Mouse (Mus musculus) intestine, embryonic 16.5 days (tissue): ENCODE data around the gene Olfr1475. TPM values are rescaled to one million over a fixed set of nuclear protein-coding genes. Genes with fewer than 3 reads are reported as not detected.
"Not testable (repeated sequence)": the region's sequence is repeated elsewhere in the genome, so short reads cannot be mapped to it uniquely, and the experiment has no call there.

Experiments used
- ATAC-seq: fragments of 200-750 bp; cut with Nextera tagmentation; 2 replicates; pipeline ENCODE4 v1.8.0; 2017; ENCODE audit warnings: moderate TSS enrichment, moderate library complexity
- H3K27ac ChIP-seq: fragments of 300-500 bp; sonication (generic); 2 replicates; pipeline ENCODE4 v1.5.1; 2014; ENCODE audit warnings: mild to moderate bottlenecking, low read length
- H3K27me3 ChIP-seq: fragments of 300-500 bp; sonication (generic); replicated peaks from 2 replicates; pipeline ENCODE4 v1.6.1; 2014; ENCODE audit warnings: low read length, control low read depth, mixed read lengths; ENCODE audit not compliant: control insufficient read depth, insufficient read depth
- H3K36me3 ChIP-seq: fragments of 300-500 bp; sonication (generic); 2 replicates; pipeline ENCODE4 v1.6.1; 2014; ENCODE audit warnings: low read length, control low read depth; ENCODE audit not compliant: control insufficient read depth, insufficient read depth
- H3K4me1 ChIP-seq: fragments of 300-500 bp; sonication (generic); 2 replicates; pipeline ENCODE4 v1.6.1; 2014; ENCODE audit warnings: low read length, control low read depth, mixed read lengths; ENCODE audit not compliant: control insufficient read depth, insufficient read depth
- H3K4me2 ChIP-seq: fragments of 300-500 bp; sonication (generic); 2 replicates; pipeline ENCODE4 v1.6.1; 2014; ENCODE audit warnings: low read depth, low read length, control low read depth
- H3K4me3 ChIP-seq: fragments of 300-500 bp; sonication (generic); 2 replicates; pipeline ENCODE4 v1.5.1; 2014; ENCODE audit warnings: mild to moderate bottlenecking, low read length
- H3K9ac ChIP-seq: fragments of 300-500 bp; sonication (generic); 2 replicates; pipeline ENCODE4 v1.6.1; 2014; ENCODE audit warnings: low read depth, low read length
- H3K9me3 ChIP-seq: fragments of 300-500 bp; sonication (generic); 2 replicates; pipeline ENCODE4 v1.6.1; 2016; ENCODE audit warnings: low read length, control low read depth; ENCODE audit not compliant: control insufficient read depth
- WGBS: fragments of 180-500 bp; shearing (Covaris S2); extraction: QIAGEN DNeasy Blood & Tissue Kit; methylation state at CpG from one replicate; pipeline ENCODE4 v1.1.7; 2014; 5-methylcytosine and 5-hydroxymethylcytosine counted together
- polyA plus RNA-seq: library from polyadenylated mRNA; unstranded; fragments of >200 nt; fragmentation: Nextera tagmentation; extraction: Ambion mirVana; gene quantifications from 2 replicates; pipeline ENCODE4 v1.2.1, GENCODE M21; 2015

Gene Olfr1475
- polyA plus RNA-seq: not detected in 2 replicates

- no peaks in the 10 kb centered on the region for H3K9me3 ChIP-seq
- H3K4me2 ChIP-seq: no peak within 1 kb of the TSS
- H3K27me3 ChIP-seq: no peaks in the 10 kb centered on the region
- H3K36me3 ChIP-seq: no peaks in the 10 kb centered on the region
- no peak for ATAC-seq
- H3K27ac ChIP-seq: no peak within 1 kb of the TSS
- no peaks in the 10 kb centered on the region for H3K4me1 ChIP-seq
- H3K9ac ChIP-seq: no peak within 1 kb of the TSS
- no peak within 1 kb of the TSS for H3K4me3 ChIP-seq
Observed at GRCm38 (mm10) chr19:13480096-13480495, at the start of gene Olfr1475. Gene Olfr1475, minus strand, starts transcription at chr19:13480196.

GRCm38 (mm10) chr19:13527613-13528012, 47.6 kb upstream of the Olfr1475 start, which contains the start of gene Olfr1480:
Gene Olfr1480, plus strand, starts transcription at chr19:13527913.
- Histone ChIP-seq H3K4me1 (no peaks in the 10 kb centered on the region), H3K36me3 (no peaks in the 10 kb centered on the region), H3K9me3 (0 out of 2 replicates have a peak, but pooled peaks cover 6% of the 10 kb centered on the region), H3K27me3 (no peaks in the 10 kb centered on the region), H3K9ac (no peak within 1 kb of the TSS), H3K4me2 (no peak within 1 kb of the TSS), H3K27ac (no peak within 1 kb of the TSS), H3K4me3 (no peak within 1 kb of the TSS)
- 75% methylated on average over 2 of the region's 2 CpGs for WGBS
- ATAC-seq: no peak

- no peak within 1 kb of the TSS for H3K4me3 ChIP-seq
- ATAC-seq: no peak
- no peaks in the 10 kb centered on the region for H3K4me1 ChIP-seq
- no peak within 1 kb of the TSS for H3K27ac ChIP-seq
- WGBS: 64% methylated on average over 3 of the region's 3 CpGs
- H3K4me2 ChIP-seq: no peak within 1 kb of the TSS
- no peak within 1 kb of the TSS for H3K9ac ChIP-seq
- peaks cover 3% of the 10 kb centered on the region; the same call in 1 of the 2 replicates for H3K9me3 ChIP-seq
- H3K36me3 ChIP-seq: no peaks in the 10 kb centered on the region
- no peaks in the 10 kb centered on the region for H3K27me3 ChIP-seq
Observed at GRCm38 (mm10) chr19:13500246-13500645, 20.2 kb upstream of the Olfr1475 start, which contains the start of gene Olfr1477. Gene Olfr1477, plus strand, starts transcription at chr19:13500546.

DNA sequence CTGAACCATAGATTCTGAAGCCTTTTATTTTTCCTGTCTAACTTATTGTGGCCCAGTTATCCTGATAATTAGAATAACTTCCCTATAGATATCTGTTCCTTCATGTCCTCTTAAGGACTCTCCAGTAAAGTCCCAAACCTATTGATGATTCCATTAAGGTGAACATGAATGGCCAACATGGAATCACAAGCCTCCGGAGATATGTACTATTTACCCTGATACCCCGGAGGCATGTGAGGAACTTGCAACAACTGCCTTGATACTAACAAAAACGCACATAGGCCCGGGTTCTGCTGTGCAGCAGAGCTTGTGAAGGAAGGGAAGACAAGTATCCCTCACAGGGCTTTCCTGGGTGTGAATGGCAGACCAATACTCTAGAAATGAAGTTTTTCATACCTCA, 10.7 kb downstream of the Olfr1475 start, which contains the start of gene Olfr1474:
TSS of gene Olfr1474 (plus strand) at position 301 of the 400 bp plus-strand sequence.
- not testable (repeated sequence) for ATAC-seq, H3K4me2 ChIP-seq, H3K27ac ChIP-seq, H3K9ac ChIP-seq, H3K4me3 ChIP-seq, H3K36me3 ChIP-seq, H3K27me3 ChIP-seq, H3K4me1 ChIP-seq, H3K9me3 ChIP-seq
- 82% methylated on average over 4 of the region's 4 CpGs for WGBS

GRCm38 (mm10) chr19:13455986-13456385, 24.0 kb downstream of the Olfr1475 start, which contains the start of gene Olfr1472:
Gene Olfr1472, minus strand, starts transcription at chr19:13456086.
- Histone ChIP-seq H3K27ac (no peak within 1 kb of the TSS), H3K9me3 (no peaks in the 10 kb centered on the region), H3K4me2 (no peak within 1 kb of the TSS), H3K4me1 (no peaks in the 10 kb centered on the region), H3K9ac (no peak within 1 kb of the TSS), H3K36me3 (no peaks in the 10 kb centered on the region), H3K27me3 (no peaks in the 10 kb centered on the region), H3K4me3 (no peak within 1 kb of the TSS)
- ATAC-seq: no peak
- WGBS: 80% methylated on average over 1 of the region's 1 CpGs

DNA sequence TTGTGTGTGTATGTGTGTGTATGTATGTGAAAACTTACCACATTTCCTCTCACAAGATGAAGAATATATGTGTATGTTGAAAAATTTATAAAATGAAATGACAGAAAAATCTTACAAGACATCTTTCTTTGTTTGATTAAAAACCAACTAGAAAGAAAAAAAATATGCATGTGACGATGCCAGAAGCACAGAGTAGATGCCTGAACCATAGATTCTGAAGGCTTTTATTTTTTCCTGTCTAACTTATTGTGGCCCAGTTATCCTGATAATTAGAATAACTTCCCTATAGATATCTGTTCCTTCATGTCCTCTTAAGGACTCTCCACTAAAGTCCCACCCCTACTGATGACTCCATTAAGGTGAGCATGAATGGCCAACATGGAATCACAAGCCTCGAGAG, 36.9 kb downstream of the Olfr1475 start, which contains the start of gene Olfr1471:
TSS of gene Olfr1471 (plus strand) at position 301 of the 400 bp plus-strand sequence.
- H3K9ac ChIP-seq, H3K4me3 ChIP-seq, H3K4me2 ChIP-seq, H3K9me3 ChIP-seq, H3K27me3 ChIP-seq, H3K27ac ChIP-seq, ATAC-seq, H3K36me3 ChIP-seq, H3K4me1 ChIP-seq: not testable (repeated sequence)
- 77% methylated on average over 2 of the region's 2 CpGs for WGBS

Other genes starting within 250 kb of the Olfr1475 start
- not detected in 2 replicates for gene Olfr1463, start 248.9 kb downstream of the Olfr1475 start, polyA plus RNA-seq
- gene Olfr1465, start 164.7 kb downstream of the Olfr1475 start, polyA plus RNA-seq: not detected in 2 replicates
- gene Olfr1466, start 141.3 kb downstream of the Olfr1475 start, polyA plus RNA-seq: not detected in 2 replicates
- gene Olfr1467, start 118.0 kb downstream of the Olfr1475 start, polyA plus RNA-seq: not detected in 2 replicates
- gene Olfr1469, start 72.3 kb downstream of the Olfr1475 start, polyA plus RNA-seq: not detected in 2 replicates
- gene Olfr1471, start 36.8 kb downstream of the Olfr1475 start, polyA plus RNA-seq: not detected in 2 replicates
- gene Olfr1472, start 24.1 kb downstream of the Olfr1475 start, polyA plus RNA-seq: not detected in 2 replicates
- not detected in 2 replicates for gene Olfr1474, start 10.6 kb downstream of the Olfr1475 start, polyA plus RNA-seq
- gene Olfr1477, start 20.4 kb upstream of the Olfr1475 start, polyA plus RNA-seq: not detected in 2 replicates
- not detected in 2 replicates for gene Olfr1480, start 47.7 kb upstream of the Olfr1475 start, polyA plus RNA-seq
- not detected in 2 replicates for gene Olfr1484, start 103.3 kb upstream of the Olfr1475 start, polyA plus RNA-seq
- gene Olfr1487, start 137.2 kb upstream of the Olfr1475 start, polyA plus RNA-seq: not detected in 2 replicates
- not detected in 2 replicates for gene Olfr1489, start 151.4 kb upstream of the Olfr1475 start, polyA plus RNA-seq
- gene Olfr1490, start 170.9 kb upstream of the Olfr1475 start, polyA plus RNA-seq: not detected in 2 replicates
- not detected in 2 replicates for gene Olfr1491, start 217.1 kb upstream of the Olfr1475 start, polyA plus RNA-seq
- not detected in 2 replicates for gene Olfr1493-ps1, start 243.1 kb upstream of the Olfr1475 start, polyA plus RNA-seq